Mouse (Mus musculus) midbrain, embryonic 11.5 days (tissue): ENCODE measurements at regions not wholly inside any gene's neighbourhood (a gene's known extent, or its start where the extent isn't known, plus 50 kb on each side); places are given as distances from the start of the nearest gene placed in this dataset.
"Not testable (repeated sequence)": the region's sequence is repeated elsewhere in the genome, so short reads cannot be mapped to it uniquely, and the experiment has no call there.

ENCODE experiments used
- ATAC-seq: fragments of 200-750 bp; cut with Nextera tagmentation; 2 replicates; pipeline ENCODE4 v1.8.0; 2017; ENCODE audit warnings: moderate TSS enrichment, moderate library complexity; ENCODE audit not compliant: low FRiP score
- DNase-seq: peaks from one replicate; pipeline ENCODE4 v3.0.0; 2015; ENCODE audit warnings: low spot score; ENCODE audit errors: missing footprints
- H3K27ac ChIP-seq: fragments of 300-500 bp; sonication (generic); 2 replicates; pipeline ENCODE4 v1.5.1; 2014; ENCODE audit warnings: low read depth, low read length
- H3K27me3 ChIP-seq: fragments of 300-500 bp; sonication (generic); 2 replicates; pipeline ENCODE4 v1.6.1; 2014; ENCODE audit warnings: mild to moderate bottlenecking, low read length, moderate library complexity, mixed read lengths; ENCODE audit not compliant: control insufficient read depth, insufficient read depth
- H3K36me3 ChIP-seq: fragments of 300-500 bp; sonication (generic); 2 replicates; pipeline ENCODE4 v1.6.1; 2014; ENCODE audit warnings: mild to moderate bottlenecking, low read length, moderate library complexity, mixed read lengths; ENCODE audit not compliant: control insufficient read depth, insufficient read depth
- H3K4me1 ChIP-seq: fragments of 300-500 bp; sonication (generic); 2 replicates; pipeline ENCODE4 v1.6.1; 2014; ENCODE audit warnings: low read length; ENCODE audit not compliant: control insufficient read depth, insufficient read depth
- H3K4me2 ChIP-seq: fragments of 300-500 bp; sonication (generic); 2 replicates; pipeline ENCODE4 v1.6.1; 2014; ENCODE audit warnings: mild to moderate bottlenecking, moderate library complexity
- H3K4me3 ChIP-seq: fragments of 300-500 bp; sonication (generic); 2 replicates; pipeline ENCODE4 v1.5.1; 2014; ENCODE audit warnings: low read depth, low read length
- H3K9ac ChIP-seq: fragments of 300-500 bp; sonication (generic); 2 replicates; pipeline ENCODE4 v1.6.1; 2014; ENCODE audit warnings: low read length
- H3K9me3 ChIP-seq: fragments of 300-500 bp; sonication (generic); 2 replicates; pipeline ENCODE4 v1.6.1; 2016; ENCODE audit warnings: low read length; ENCODE audit not compliant: control insufficient read depth
- WGBS: fragments of 180-500 bp; shearing (Covaris S2); extraction: QIAGEN DNeasy Blood & Tissue Kit; methylation state at CpG from one replicate; pipeline ENCODE4 v1.1.7; 2014; 5-methylcytosine and 5-hydroxymethylcytosine counted together

GRCm38 (mm10) chr6:70160442-70160841 is 631.6 kb downstream of the Rpia start:
- H3K36me3 ChIP-seq = no peaks in the 10 kb centered on the region
- no peak overlapping the region for H3K27ac ChIP-seq
- H3K9me3 ChIP-seq = no peaks in the 10 kb centered on the region
- no peak overlapping the region for H3K9ac ChIP-seq
- H3K4me1 ChIP-seq = no peaks in the 10 kb centered on the region
- no peak overlapping the region for H3K4me3 ChIP-seq
- H3K4me2 ChIP-seq = no peak overlapping the region
- no peaks in the 10 kb centered on the region for H3K27me3 ChIP-seq
- ATAC-seq (no peak), DNase-seq (no peak)

GRCm38 (mm10) chr6:70155771-70156170 is 636.3 kb downstream of the Rpia start:
- not testable (repeated sequence) for H3K36me3 ChIP-seq, DNase-seq, H3K27ac ChIP-seq, ATAC-seq, H3K4me1 ChIP-seq, H3K9me3 ChIP-seq, H3K27me3 ChIP-seq, H3K9ac ChIP-seq, H3K4me2 ChIP-seq, H3K4me3 ChIP-seq

- ATAC-seq, H3K4me3 ChIP-seq, H3K9me3 ChIP-seq, H3K36me3 ChIP-seq, H3K27me3 ChIP-seq, H3K27ac ChIP-seq, H3K4me2 ChIP-seq, H3K4me1 ChIP-seq, DNase-seq, H3K9ac ChIP-seq: not testable (repeated sequence)
- 88% methylated on average over 2 of the region's 2 CpGs for WGBS
Observed at GRCm38 (mm10) chr6:70151098-70151838, 640.8 kb downstream of the Rpia start.

GRCm38 (mm10) chr6:70146986-70147385 is 645.0 kb downstream of the Rpia start:
- Histone ChIP-seq H3K27me3 (no peaks in the 10 kb centered on the region), H3K4me1 (no peaks in the 10 kb centered on the region), H3K9ac (no peak overlapping the region), H3K9me3 (no peaks in the 10 kb centered on the region), H3K4me2 (no peak overlapping the region), H3K36me3 (no peaks in the 10 kb centered on the region), H3K4me3 (no peak overlapping the region), H3K27ac (no peak overlapping the region)
- no peak for DNase-seq
- no peak for ATAC-seq

GRCm38 (mm10) chr6:70143341-70143740 is 648.7 kb downstream of the Rpia start:
- H3K4me2 ChIP-seq, H3K27ac ChIP-seq, H3K27me3 ChIP-seq, H3K9me3 ChIP-seq, H3K36me3 ChIP-seq, DNase-seq, H3K4me1 ChIP-seq, ATAC-seq, H3K4me3 ChIP-seq, H3K9ac ChIP-seq: not testable (repeated sequence)
- 95% methylated on average over 4 of the region's 4 CpGs for WGBS

- no peaks in the 10 kb centered on the region for H3K36me3 ChIP-seq
- no peak for DNase-seq
- WGBS = 95% methylated on average over 1 of the region's 1 CpGs
- no peaks in the 10 kb centered on the region for H3K27me3 ChIP-seq
- no peak overlapping the region for H3K9ac ChIP-seq
- no peaks in the 10 kb centered on the region for H3K9me3 ChIP-seq
- H3K27ac ChIP-seq = no peak overlapping the region
- ATAC-seq = no peak
- no peak overlapping the region for H3K4me3 ChIP-seq
- H3K4me2 ChIP-seq = no peak overlapping the region
- no peaks in the 10 kb centered on the region for H3K4me1 ChIP-seq
Observed at GRCm38 (mm10) chr6:70116811-70117210, 675.2 kb downstream of the Rpia start.

- no peak overlapping the region for H3K4me2 ChIP-seq
- no peak overlapping the region for H3K27ac ChIP-seq
- no peaks in the 10 kb centered on the region for H3K4me1 ChIP-seq
- no peaks in the 10 kb centered on the region for H3K36me3 ChIP-seq
- no peak overlapping the region for H3K4me3 ChIP-seq
- no peak overlapping the region for H3K9ac ChIP-seq
- DNase-seq (no peak), ATAC-seq (no peak)
- H3K27me3 ChIP-seq = no peaks in the 10 kb centered on the region
- no peaks in the 10 kb centered on the region for H3K9me3 ChIP-seq
Observed at GRCm38 (mm10) chr6:70111892-70112291, 680.1 kb downstream of the Rpia start.

GRCm38 (mm10) chr6:70109412-70109811 is 682.6 kb downstream of the Rpia start:
- H3K36me3 ChIP-seq, H3K4me3 ChIP-seq, H3K27ac ChIP-seq, DNase-seq, ATAC-seq, H3K27me3 ChIP-seq, H3K9me3 ChIP-seq, H3K4me1 ChIP-seq, H3K9ac ChIP-seq, H3K4me2 ChIP-seq: not testable (repeated sequence)

- no peak overlapping the region for H3K27ac ChIP-seq
Observed at GRCm38 (mm10) chr6:70103781-70104180, 688.3 kb downstream of the Rpia start.

More at GRCm38 (mm10) chr6:70103781-70104180, 688.3 kb downstream of the Rpia start:
- Histone ChIP-seq H3K4me1 (no peaks in the 10 kb centered on the region), H3K9ac (no peak overlapping the region), H3K4me3 (no peak overlapping the region), H3K4me2 (no peak overlapping the region), H3K27me3 (no peaks in the 10 kb centered on the region), H3K9me3 (no peaks in the 10 kb centered on the region), H3K36me3 (no peaks in the 10 kb centered on the region)
- ATAC-seq (no peak), DNase-seq (no peak)
- 48% methylated on average over 4 of the region's 4 CpGs for WGBS
